Mouse (Mus musculus) skeletal muscle tissue, adult 2 months (tissue): ENCODE measurements at regions not wholly inside any gene's neighbourhood (a gene's known extent, or its start where the extent isn't known, plus 50 kb on each side); places are given as distances from the start of the nearest gene placed in this dataset.
"Not testable (repeated sequence)": the region's sequence is repeated elsewhere in the genome, so short reads cannot be mapped to it uniquely, and the experiment has no call there.

Experiments used
- DNase-seq: peaks from one replicate; pipeline ENCODE4 v3.0.0-alpha.2; 2012; ENCODE audit warnings: low read depth, low spot score

GRCm38 (mm10) chr3:7079073-7079472, 458.8 kb upstream of the 1700008P02Rik start:
- DNase-seq, result no peak

GRCm38 (mm10) chr3:7076850-7077249, 456.6 kb upstream of the 1700008P02Rik start:
- no peak for DNase-seq

GRCm38 (mm10) chr3:7074488-7074887, 454.2 kb upstream of the 1700008P02Rik start:
- no peak for DNase-seq

- no peak for DNase-seq
Measured at GRCm38 (mm10) chr3:7041372-7042057, 421.3 kb upstream of the 1700008P02Rik start.

GRCm38 (mm10) chr3:7035833-7036232, 415.6 kb upstream of the 1700008P02Rik start:
- no peak for DNase-seq

- DNase-seq, result no peak
Measured at GRCm38 (mm10) chr3:7027845-7028244, 407.6 kb upstream of the 1700008P02Rik start.

GRCm38 (mm10) chr3:7014345-7014973, 394.2 kb upstream of the 1700008P02Rik start:
- DNase-seq, result no peak

- no peak for DNase-seq
Measured at GRCm38 (mm10) chr3:7013516-7013915, 393.3 kb upstream of the 1700008P02Rik start.

- peak; percentile 22 for DNase-seq
Measured at GRCm38 (mm10) chr3:7010294-7011087, 390.2 kb upstream of the 1700008P02Rik start.

GRCm38 (mm10) chr3:7008671-7009217, 388.5 kb upstream of the 1700008P02Rik start:
- DNase-seq, result no peak

- no peak for DNase-seq
Measured at GRCm38 (mm10) chr3:7007811-7008359, 387.6 kb upstream of the 1700008P02Rik start.

- DNase-seq, result not testable (repeated sequence)
Measured at GRCm38 (mm10) chr3:6991735-6992134, 371.5 kb upstream of the 1700008P02Rik start.

- no peak for DNase-seq
Measured at GRCm38 (mm10) chr3:6984918-6985317, 364.7 kb upstream of the 1700008P02Rik start.

- no peak for DNase-seq
Measured at GRCm38 (mm10) chr3:6957681-6958080, 337.4 kb upstream of the 1700008P02Rik start.

GRCm38 (mm10) chr3:6932535-6933103, 312.4 kb upstream of the 1700008P02Rik start:
- DNase-seq, result no peak

- no peak for DNase-seq
Measured at GRCm38 (mm10) chr3:6926737-6927136, 306.5 kb upstream of the 1700008P02Rik start.

- not testable (repeated sequence) for DNase-seq
Measured at GRCm38 (mm10) chr3:6922647-6923046, 302.4 kb upstream of the 1700008P02Rik start.

- DNase-seq, result no peak
Measured at GRCm38 (mm10) chr3:6920253-6920652, 300.0 kb upstream of the 1700008P02Rik start.

- no peak for DNase-seq
Measured at GRCm38 (mm10) chr3:6887936-6888335, 267.7 kb upstream of the 1700008P02Rik start.

GRCm38 (mm10) chr3:6887053-6887700, 266.9 kb upstream of the 1700008P02Rik start:
- no peak for DNase-seq
